Mouse (Mus musculus) layer of hippocampus, adult 9-10 months (tissue): Measurements from ENCODE around the gene Pros1.

ENCODE experiments used
- DNase-seq: peaks from one replicate; pipeline ENCODE4 v3.0.0; 2022; ENCODE audit warnings: low spot score

Pros1 gene

GRCm38 (mm10) chr16:62854191-62855068, at the start of gene Pros1:
Pros1 (plus strand) TSS chr16:62854307.
- DNase-seq, result no peak

- no peak for DNase-seq
These were observed 49.5 kb upstream of the Pros1 start for GRCm38 (mm10) chr16:62804621-62805020.

GRCm38 (mm10) chr16:62807249-62807979, 46.7 kb upstream of the Pros1 start:
- DNase-seq, result no peak

- DNase-seq, result no peak
These were observed 43.3 kb upstream of the Pros1 start for GRCm38 (mm10) chr16:62810855-62811254.

GRCm38 (mm10) chr16:62813790-62814189, 40.3 kb upstream of the Pros1 start:
- no peak for DNase-seq

- DNase-seq, result no peak
These were observed 39.6 kb upstream of the Pros1 start, which contains the start of gene Stx19 for GRCm38 (mm10) chr16:62814491-62814890. Stx19 (plus strand) TSS chr16:62814676.

GRCm38 (mm10) chr16:62822472-62822871, 31.6 kb upstream of the Pros1 start:
- no peak for DNase-seq

GRCm38 (mm10) chr16:62826156-62827001, 27.7 kb upstream of the Pros1 start:
- DNase-seq, result no peak

- no peak for DNase-seq
These were observed 22.1 kb upstream of the Pros1 start for GRCm38 (mm10) chr16:62832027-62832426.

GRCm38 (mm10) chr16:62832481-62832880, 21.6 kb upstream of the Pros1 start:
- no peak for DNase-seq

GRCm38 (mm10) chr16:62834016-62834735, 19.9 kb upstream of the Pros1 start:
- no peak for DNase-seq

- no peak for DNase-seq
These were observed 8.8 kb upstream of the Pros1 start for GRCm38 (mm10) chr16:62845341-62845740.

- DNase-seq, result peak; percentile 90
These were observed 7.4 kb upstream of the Pros1 start, which contains the start of gene Arl13b for GRCm38 (mm10) chr16:62846498-62847312. Arl13b (minus strand) TSS chr16:62847040.

GRCm38 (mm10) chr16:62852464-62853252, 1.4 kb upstream of the Pros1 start:
- DNase-seq, result no peak

GRCm38 (mm10) chr16:62853611-62854126, 438 bp upstream of the Pros1 start:
- DNase-seq, result no peak

GRCm38 (mm10) chr16:62855385-62855784, 1.3 kb downstream of the Pros1 start:
- no peak for DNase-seq

GRCm38 (mm10) chr16:62856273-62856672, 2.2 kb downstream of the Pros1 start:
- DNase-seq, result no peak

- no peak for DNase-seq
These were observed 3.4 kb downstream of the Pros1 start for GRCm38 (mm10) chr16:62857498-62857897.

- DNase-seq, result no peak
These were observed 3.9 kb downstream of the Pros1 start for GRCm38 (mm10) chr16:62858018-62858417.
